Mouse (Mus musculus): Measurements from ENCODE around the gene Eddm3b. TPM values are rescaled to one million over a fixed set of nuclear protein-coding genes. Genes with fewer than 3 reads are reported as not detected.

Gene Eddm3b
- not detected in 2 replicates for polyA plus RNA-seq (2012; ENCODE audit: insufficient read depth, low replicate concordance)

DNA sequence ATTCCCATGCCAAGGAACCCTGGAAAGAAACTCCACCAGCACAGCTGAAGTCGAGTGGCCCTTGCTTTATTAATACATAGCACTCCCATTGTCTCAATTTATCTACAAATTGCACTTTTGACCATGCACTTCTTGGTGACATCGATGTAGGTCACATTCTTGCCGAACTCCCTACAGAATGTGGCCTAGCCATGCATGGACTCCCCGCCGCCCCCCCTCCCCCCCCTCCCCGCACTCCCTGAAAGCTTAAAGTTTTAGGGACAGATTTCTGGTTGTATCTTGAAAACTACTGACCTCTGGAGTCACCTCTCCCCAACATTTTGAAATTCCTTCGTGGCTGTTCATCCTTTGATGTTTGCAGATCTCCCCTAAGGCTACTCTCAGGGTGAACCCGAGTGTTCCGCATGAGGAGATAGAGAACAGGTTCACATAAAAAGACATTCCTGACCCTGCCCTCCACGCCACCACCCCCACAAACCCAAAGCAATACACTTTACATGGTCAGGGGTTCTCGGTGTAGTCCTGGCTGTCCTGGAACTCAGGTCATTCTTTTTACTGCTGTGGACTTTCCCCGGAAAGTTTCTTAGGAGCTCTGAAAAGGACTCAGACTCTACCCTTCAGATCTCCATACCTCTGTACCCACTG, at the start of gene Eddm3b:
Eddm3b (plus strand) TSS at position 511 of the 645 bp plus-strand sequence.
- Histone ChIP-seq H3K9me3 (peaks cover 7% of the 10 kb centered on the region), H3K4me1 (no peaks in the 10 kb centered on the region), H3K36me3 (replicated peaks; ENCODE audit: low read length) (no peaks in the 10 kb centered on the region), H3K4me3 (replicated peaks) (no peak within 1 kb of the TSS), H3K27me3 (replicated peaks) (peaks cover 3% of the 10 kb centered on the region)
- TF ChIP-seq GATA1 (IDR thresholded peaks at IDR 0.05; ENCODE audit: borderline replicate concordance, low read length), result no peak
- TF ChIP-seq FLI1 (IDR thresholded peaks at IDR 0.05; ENCODE audit: low read length), result no peak

DNA sequence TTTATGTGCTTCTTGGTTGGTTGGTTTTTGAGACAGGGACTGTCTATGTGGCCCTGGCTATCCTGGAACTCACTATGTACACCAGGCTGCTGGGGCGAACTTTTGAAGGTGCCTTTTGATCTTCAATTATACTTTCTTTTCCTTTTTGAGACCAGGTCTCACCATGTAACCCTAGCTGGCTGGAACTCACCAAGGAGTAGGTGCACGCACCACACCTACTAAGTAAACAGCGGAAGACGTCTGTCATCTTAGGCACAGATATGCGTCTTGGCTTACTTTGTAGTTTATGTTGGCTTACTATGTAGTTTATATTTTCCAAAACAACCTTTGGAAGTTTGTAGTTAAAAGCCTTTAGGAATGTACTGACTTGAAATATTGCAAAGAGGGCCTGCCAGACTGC, 45.3 kb upstream of the Eddm3b start:
- no peak for TF ChIP-seq GATA1 (IDR thresholded peaks at IDR 0.05; ENCODE audit: borderline replicate concordance, low read length)
- no peak for TF ChIP-seq FLI1 (IDR thresholded peaks at IDR 0.05; ENCODE audit: low read length)
- Histone ChIP-seq H3K4me1 (peaks cover 23% of the 10 kb centered on the region), H3K36me3 (replicated peaks; ENCODE audit: low read length) (no peaks in the 10 kb centered on the region), H3K27me3 (replicated peaks) (peaks cover 24% of the 10 kb centered on the region), H3K9me3 (no peaks in the 10 kb centered on the region), H3K4me3 (replicated peaks) (no peak overlapping the region)

DNA sequence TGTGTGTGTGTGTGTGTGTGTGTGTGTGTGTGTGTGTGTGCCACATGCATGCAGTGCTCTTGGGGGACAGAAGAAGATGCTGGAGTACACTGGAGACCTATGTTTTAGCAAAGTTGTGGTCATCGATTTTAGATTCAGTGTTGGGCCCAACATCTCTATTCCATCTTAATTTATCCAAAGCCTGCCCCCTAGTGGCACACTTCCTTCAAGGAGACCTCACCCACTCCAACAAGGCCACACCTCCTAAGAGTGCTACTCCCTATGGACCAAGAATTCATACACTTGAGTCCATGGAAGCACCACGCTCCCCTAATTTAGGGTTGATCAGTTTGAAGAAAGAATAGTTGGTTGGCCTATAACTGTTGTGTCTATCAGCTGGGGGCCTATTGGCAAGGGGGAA, 44.6 kb upstream of the Eddm3b start:
- no peaks in the 10 kb centered on the region for H3K36me3 ChIP-seq (replicated peaks; ENCODE audit: low read length)
- no peak for TF ChIP-seq GATA1 (IDR thresholded peaks at IDR 0.05; ENCODE audit: borderline replicate concordance, low read length)
- TF ChIP-seq FLI1 (IDR thresholded peaks at IDR 0.05; ENCODE audit: low read length), result no peak
- peaks cover 28% of the 10 kb centered on the region for H3K27me3 ChIP-seq (replicated peaks)
- no peaks in the 10 kb centered on the region for H3K9me3 ChIP-seq
- H3K4me1 ChIP-seq, result peaks cover 23% of the 10 kb centered on the region
- H3K4me3 ChIP-seq (replicated peaks), result no peak overlapping the region

DNA sequence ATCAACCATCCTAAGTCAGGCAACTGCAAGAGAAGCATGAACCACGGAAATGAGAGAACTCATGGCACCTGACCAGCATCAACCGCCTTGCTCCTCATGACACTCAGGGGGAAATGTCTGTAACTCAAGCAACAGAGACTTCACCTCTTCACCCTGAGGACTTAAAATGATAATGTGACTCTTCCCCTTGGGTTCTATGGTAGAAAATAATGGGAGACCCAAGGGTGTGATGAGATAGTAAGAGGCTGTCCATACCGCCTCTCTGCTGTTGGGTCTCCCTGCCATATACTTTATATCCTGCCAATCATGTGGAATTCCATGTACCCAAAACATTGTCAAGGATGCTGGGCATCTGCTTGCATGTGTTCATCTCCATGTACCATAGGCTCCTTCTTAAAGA, 39.9 kb upstream of the Eddm3b start, which contains the start of gene Olfr750:
Olfr750 (minus strand) TSS at position 101 of the 400 bp plus-strand sequence.
- no peak within 1 kb of the TSS for H3K4me3 ChIP-seq (replicated peaks)
- no peak for TF ChIP-seq FLI1 (IDR thresholded peaks at IDR 0.05; ENCODE audit: low read length)
- TF ChIP-seq GATA1 (IDR thresholded peaks at IDR 0.05; ENCODE audit: borderline replicate concordance, low read length), result no peak
- H3K27me3 ChIP-seq (replicated peaks), result peaks cover 37% of the 10 kb centered on the region
- no peaks in the 10 kb centered on the region for H3K9me3 ChIP-seq
- peaks cover 7% of the 10 kb centered on the region for H3K4me1 ChIP-seq
- H3K36me3 ChIP-seq (replicated peaks; ENCODE audit: low read length), result no peaks in the 10 kb centered on the region

DNA sequence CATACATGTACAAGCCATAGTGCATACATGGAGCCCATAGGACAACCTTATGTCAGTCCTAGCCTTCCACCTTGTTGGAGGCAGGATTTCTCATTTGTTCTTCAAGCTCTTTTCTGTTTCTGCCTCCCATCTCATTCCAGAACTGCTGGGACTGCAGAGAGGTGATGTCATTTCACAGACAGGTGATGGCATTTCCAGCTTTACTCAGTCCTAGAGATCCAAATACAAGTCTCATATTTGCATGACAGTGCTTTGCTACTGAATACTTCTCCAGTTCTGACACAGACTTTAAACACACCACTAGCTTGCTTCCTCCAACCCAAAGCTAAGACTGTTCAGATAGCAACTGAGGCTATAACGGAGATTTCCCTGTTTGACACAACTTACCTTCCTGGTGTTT, 35.0 kb upstream of the Eddm3b start:
- TF ChIP-seq GATA1 (IDR thresholded peaks at IDR 0.05; ENCODE audit: borderline replicate concordance, low read length) (no peak), FLI1 (IDR thresholded peaks at IDR 0.05; ENCODE audit: low read length) (no peak)
- Histone ChIP-seq H3K4me1 (peaks cover 20% of the 10 kb centered on the region), H3K9me3 (no peaks in the 10 kb centered on the region), H3K36me3 (replicated peaks; ENCODE audit: low read length) (no peaks in the 10 kb centered on the region), H3K4me3 (replicated peaks) (no peak overlapping the region), H3K27me3 (replicated peaks) (peaks cover 56% of the 10 kb centered on the region)

DNA sequence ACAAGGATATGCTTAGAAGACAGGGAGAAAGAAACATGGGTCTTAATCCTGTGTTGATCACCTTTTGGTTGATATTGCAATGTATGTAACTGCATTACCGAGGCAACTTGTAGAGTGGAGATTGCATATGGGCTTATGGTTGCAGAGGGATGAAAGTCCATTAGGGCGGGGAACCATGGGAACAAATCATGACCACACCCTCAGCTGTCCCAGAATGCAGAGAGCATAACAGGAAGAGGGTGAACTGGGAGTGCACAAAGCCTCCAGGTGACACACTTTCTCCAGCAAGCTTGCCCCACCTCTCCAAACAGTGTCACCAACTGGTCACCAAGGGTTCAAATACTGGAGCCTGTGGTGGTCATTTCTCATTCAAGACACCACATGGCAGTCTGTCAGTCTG, 33.2 kb upstream of the Eddm3b start:
- Histone ChIP-seq H3K27me3 (replicated peaks) (peaks cover 54% of the 10 kb centered on the region), H3K4me3 (replicated peaks) (no peak overlapping the region), H3K4me1 (peaks cover 32% of the 10 kb centered on the region), H3K9me3 (no peaks in the 10 kb centered on the region), H3K36me3 (replicated peaks; ENCODE audit: low read length) (no peaks in the 10 kb centered on the region)
- no peak for TF ChIP-seq FLI1 (IDR thresholded peaks at IDR 0.05; ENCODE audit: low read length)
- TF ChIP-seq GATA1 (IDR thresholded peaks at IDR 0.05; ENCODE audit: borderline replicate concordance, low read length), result no peak

DNA sequence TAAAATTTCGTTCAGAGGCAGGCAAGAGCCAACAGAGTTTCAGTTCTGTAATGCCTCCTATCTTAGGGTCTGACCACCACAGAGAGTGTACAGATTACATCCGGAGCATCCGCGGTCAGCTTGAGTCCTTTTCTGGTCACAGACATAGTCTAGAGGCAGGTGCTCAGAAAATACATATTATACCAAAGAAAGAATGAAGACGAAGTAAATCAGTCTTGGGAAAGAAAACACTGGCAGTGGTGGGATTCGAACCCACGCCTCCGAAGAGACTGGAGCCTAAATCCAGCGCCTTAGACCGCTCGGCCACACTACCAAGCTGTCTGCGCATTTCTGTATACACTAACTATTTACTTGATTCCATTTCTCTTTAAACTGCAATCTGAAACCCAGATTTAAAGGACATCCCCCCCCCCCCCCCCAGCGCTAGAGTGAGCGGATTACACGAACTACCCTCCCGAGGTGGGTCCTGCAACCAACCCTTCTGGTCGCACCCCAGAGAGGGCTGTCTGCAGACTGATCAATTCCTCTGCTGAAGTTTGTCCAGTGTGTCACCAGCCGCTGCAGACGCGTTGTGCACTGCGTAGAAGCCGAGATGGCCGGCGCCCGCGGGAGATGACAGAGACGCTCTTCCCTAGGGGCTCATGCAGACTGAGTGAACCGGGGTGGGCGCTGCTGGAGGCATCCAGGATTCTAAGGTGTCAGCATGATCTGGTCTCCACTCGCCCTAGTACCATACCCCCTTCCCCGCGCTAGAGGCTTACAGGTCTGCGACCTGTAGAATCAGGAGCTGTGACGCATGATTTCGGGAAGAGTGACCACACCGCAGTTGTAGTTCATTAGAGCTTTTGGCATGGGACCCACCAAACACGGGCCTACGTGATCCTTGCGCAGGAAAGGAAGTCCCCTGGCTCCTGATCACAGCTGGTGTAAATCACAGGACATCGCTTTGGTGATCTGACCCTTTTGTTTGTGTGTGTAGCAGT, 31.3 kb upstream of the Eddm3b start:
- H3K27me3 ChIP-seq (replicated peaks), result peaks cover 54% of the 10 kb centered on the region
- H3K36me3 ChIP-seq (replicated peaks; ENCODE audit: low read length), result no peaks in the 10 kb centered on the region
- H3K4me1 ChIP-seq, result peaks cover 34% of the 10 kb centered on the region
- H3K4me3 ChIP-seq (replicated peaks), result peak overlapping the region; percentile 91
- no peaks in the 10 kb centered on the region for H3K9me3 ChIP-seq
- no peak for TF ChIP-seq GATA1 (IDR thresholded peaks at IDR 0.05; ENCODE audit: borderline replicate concordance, low read length)
- no peak for TF ChIP-seq FLI1 (IDR thresholded peaks at IDR 0.05; ENCODE audit: low read length)

DNA sequence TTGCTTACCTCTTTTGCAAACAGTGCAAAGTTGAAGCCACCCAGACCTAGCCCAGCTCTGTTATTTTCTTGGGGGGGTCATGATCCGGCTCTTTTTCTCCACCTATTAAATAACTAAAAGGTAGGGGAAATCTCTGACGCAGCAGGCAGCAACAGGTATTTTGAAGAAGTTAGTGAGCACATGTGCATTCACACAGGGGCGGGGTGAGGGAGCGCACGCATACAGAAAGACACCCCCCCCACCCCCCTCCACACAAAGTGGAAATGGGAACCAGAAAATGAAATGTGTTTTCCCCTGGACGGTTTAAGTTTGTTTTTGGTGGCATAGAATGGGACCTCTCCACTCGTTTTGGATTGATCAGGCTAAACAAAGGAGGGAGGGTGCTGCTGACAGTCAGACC, 30.4 kb upstream of the Eddm3b start:
- no peaks in the 10 kb centered on the region for H3K36me3 ChIP-seq (replicated peaks; ENCODE audit: low read length)
- TF ChIP-seq GATA1 (IDR thresholded peaks at IDR 0.05; ENCODE audit: borderline replicate concordance, low read length), result no peak
- TF ChIP-seq FLI1 (IDR thresholded peaks at IDR 0.05; ENCODE audit: low read length), result no peak
- H3K4me1 ChIP-seq, result peaks cover 40% of the 10 kb centered on the region
- H3K9me3 ChIP-seq, result no peaks in the 10 kb centered on the region
- H3K4me3 ChIP-seq (replicated peaks), result peak overlapping the region; percentile 91
- peaks cover 50% of the 10 kb centered on the region for H3K27me3 ChIP-seq (replicated peaks)

DNA sequence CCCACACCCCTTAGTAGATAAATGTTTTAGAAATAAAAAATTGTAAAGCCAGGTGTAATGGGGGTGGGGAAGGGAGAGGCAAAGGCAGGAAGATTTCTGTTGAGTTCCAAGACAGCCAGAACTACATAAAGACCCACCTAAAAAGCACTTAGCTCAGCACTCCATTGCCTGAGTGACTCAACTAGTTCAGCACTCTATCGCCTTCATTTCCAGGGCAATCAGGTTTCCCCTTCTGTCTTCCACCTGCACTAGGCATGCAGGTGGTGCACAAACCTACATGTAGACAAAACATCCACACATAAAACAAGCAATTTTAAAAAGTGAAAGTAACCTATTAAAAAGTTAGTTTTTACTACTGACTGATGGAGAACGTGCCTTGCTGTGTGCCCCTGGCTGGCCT, 29.1 kb upstream of the Eddm3b start:
- Histone ChIP-seq H3K4me3 (replicated peaks) (peak overlapping the region; percentile 30), H3K4me1 (peaks cover 43% of the 10 kb centered on the region), H3K9me3 (no peaks in the 10 kb centered on the region)

DNA sequence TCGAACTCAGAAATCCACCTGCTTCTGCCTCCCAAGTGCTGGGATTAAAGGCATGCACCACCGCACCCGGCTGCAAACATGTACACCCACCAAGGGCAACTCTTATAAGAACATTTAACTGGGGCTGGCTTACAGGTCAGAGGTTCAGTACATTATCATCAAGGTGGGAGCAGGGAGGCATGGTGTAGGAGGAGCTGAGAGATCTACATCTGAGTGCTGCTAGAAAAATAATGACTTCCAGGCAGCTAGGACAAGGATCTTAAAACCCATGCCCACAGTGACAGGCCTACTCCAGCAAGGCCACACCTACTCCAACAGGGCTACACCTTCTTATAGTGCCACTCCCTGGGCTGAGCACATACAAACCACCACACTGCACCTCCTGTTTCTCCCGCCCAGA, 28.3 kb upstream of the Eddm3b start:
- Histone ChIP-seq H3K36me3 (replicated peaks; ENCODE audit: low read length) (no peaks in the 10 kb centered on the region), H3K27me3 (replicated peaks) (peaks cover 33% of the 10 kb centered on the region), H3K9me3 (no peaks in the 10 kb centered on the region), H3K4me1 (peaks cover 48% of the 10 kb centered on the region), H3K4me3 (replicated peaks) (no peak overlapping the region)
- TF ChIP-seq GATA1 (IDR thresholded peaks at IDR 0.05; ENCODE audit: borderline replicate concordance, low read length) (no peak), FLI1 (IDR thresholded peaks at IDR 0.05; ENCODE audit: low read length) (no peak)

More for the DNA sequence above, 29.1 kb upstream of the Eddm3b start:
- H3K27me3 ChIP-seq (replicated peaks), result peaks cover 40% of the 10 kb centered on the region
- H3K36me3 ChIP-seq (replicated peaks; ENCODE audit: low read length), result no peaks in the 10 kb centered on the region
- no peak for TF ChIP-seq FLI1 (IDR thresholded peaks at IDR 0.05; ENCODE audit: low read length)
- no peak for TF ChIP-seq GATA1 (IDR thresholded peaks at IDR 0.05; ENCODE audit: borderline replicate concordance, low read length)

Measured in megakaryocyte, embryonic 14.5 days (primary cell).